Mouse (Mus musculus): Measurements from ENCODE around the gene Tead3.
"Not testable (repeated sequence)": the region's sequence is repeated elsewhere in the genome, so short reads cannot be mapped to it uniquely, and the experiment has no call there.

Tead3 gene

GRCm38 (mm10) chr17:28360531-28361277, 10.1 kb upstream of the Tead3 start:
- no peak for DNase-seq (ENCODE audit: low read depth in 2 of 2, low spot score in 2 of 2)

DNA sequence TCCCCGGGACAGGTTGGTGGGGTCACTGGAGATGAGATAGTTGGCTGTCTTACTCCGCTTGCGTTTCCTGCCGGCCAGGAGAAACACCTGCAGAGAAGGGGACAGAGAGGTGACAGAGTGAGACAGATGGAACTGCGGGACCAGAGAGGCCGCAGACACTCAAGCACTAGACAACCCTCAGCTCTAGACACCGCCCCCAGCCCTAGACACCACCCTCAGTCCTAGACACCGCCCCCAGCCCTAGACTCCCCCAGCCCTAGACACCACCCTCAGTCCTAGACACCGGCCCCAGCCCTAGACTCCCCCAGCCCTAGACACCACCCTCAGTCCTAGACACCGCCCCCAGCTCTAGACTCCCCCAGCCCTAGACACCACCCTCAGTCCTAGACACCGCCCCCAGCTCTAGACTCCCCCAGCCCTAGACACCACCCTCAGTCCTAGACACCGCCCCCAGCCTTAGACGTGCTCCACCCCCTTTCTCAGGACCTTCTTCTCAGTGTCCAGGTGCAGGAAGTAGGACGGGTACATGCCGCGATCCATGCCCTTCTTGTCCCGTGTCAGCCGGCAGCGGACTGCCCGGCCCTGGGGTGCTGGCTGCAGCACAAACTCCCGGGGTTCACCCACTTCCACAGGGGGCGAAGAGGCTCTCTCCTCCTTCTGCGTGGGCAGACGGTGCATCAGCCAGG, 8.1 kb upstream of the Tead3 start:
- DNase-seq (ENCODE audit: low read depth in 2 of 2, low spot score in 2 of 2) = not testable (repeated sequence)

- DNase-seq (ENCODE audit: low read depth in 2 of 2, low spot score in 2 of 2) = no peak
These were observed 5.3 kb upstream of the Tead3 start for GRCm38 (mm10) chr17:28355871-28356270.

DNA sequence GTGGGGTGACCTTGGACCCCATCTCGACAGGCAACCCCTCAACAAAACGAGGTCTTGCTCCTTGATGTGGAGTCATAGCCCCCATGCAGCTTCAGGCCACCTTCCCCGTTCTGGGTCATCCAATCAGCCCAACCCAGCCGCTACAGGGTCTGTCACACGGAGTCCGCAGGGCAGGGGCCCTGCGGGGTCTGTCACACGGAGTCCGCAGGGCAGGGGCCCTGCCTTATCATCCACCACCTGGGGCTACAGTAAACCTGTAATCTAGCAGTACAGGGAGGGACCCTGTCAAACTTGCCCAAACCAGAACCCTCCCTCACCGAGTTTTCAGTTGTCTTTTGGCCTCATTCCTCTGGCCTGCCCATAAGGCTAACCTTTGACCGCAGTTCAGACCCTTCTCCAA, 1.4 kb upstream of the Tead3 start:
- no peak for DNase-seq (ENCODE audit: low read depth in 2 of 2, low spot score in 2 of 2)

DNA sequence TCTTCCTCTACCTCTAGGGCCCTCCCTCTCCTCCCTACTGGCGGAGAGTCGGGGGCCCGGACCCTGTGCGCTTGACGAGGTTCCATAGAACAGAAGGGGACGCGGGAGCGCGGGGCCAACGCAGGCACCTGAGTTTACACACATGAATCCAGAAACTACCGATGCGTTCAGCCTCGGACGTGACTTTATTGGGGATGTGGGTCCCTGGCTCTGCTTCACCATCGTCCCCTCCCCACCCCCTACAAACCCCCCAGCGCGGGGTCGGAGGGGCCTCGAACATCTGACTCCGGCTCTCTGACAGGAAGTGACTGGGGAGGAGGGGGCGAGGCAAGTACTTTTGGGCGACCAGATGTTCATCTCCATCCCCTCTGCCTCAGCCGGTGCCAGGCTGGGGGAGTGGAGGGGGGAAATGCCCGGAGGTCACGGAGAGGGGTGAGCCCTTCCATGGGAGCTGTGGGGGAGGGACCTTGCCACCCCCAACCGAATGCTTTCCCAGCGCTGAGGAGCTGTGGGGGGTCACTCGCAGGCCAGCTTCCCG, 805 bp upstream of the Tead3 start:
- DNase-seq (ENCODE audit: low read depth in 2 of 2, low spot score in 2 of 2) = no peak

DNA sequence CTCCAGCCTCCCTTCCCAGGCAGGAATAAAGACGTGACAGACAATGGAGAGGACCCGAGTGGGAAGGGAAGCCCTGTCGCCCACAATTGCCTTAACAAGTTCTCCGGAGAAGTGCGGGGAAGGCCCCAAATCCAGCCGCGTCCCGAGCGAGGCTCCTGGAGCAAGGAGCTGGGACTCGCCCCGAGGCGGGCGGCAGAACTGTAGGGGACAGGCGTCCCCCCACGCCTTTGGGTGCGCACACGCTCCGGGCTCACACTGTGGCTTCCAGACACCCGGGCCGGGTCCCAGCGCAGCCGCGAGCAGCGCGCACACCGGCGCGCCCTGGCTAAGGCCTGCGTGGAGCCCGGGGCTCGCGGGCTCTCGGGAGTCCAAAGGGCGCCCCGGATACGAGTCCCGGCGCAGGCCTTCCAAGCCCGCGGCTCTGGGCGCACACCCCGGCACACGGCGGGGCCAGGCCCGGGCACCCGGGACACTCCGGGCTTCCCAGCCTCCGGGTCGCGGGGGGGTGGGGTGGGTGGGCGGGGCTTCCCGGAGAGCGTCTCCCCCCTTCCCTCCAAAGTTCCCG, 634 bp downstream of the Tead3 start:
- DNase-seq (ENCODE audit: low read depth in 2 of 2, low spot score in 2 of 2) = no peak

DNA sequence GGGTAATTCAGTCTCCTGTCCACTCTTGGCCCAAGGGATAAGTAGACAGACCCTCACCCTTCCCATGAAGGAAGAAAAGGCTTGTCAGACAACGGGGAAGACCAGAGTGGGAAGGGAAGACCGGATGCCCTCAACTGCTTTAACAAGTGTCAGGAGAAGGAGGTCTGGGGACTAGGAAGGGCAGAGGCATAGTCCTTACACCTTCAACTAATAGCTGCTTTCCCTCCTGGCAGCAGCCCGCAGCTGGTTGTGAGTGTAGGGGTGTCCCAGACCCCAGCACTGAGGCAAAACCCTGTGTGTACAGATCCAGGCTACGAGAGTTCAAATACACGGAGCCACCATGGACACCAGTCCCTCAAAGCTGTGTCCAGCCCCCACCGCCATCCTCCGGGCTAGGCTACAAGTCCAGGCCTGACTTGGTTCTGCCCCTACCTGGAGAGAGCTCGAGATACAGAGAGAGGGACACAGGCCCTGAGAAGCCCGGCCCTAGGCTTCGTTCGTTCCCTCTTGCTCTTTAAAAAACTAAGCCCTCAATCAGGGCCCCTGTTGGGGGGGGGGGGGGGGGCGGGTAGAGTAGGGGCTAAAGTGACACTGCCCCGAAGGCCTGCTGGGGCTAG, 1.2 kb downstream of the Tead3 start:
- DNase-seq (ENCODE audit: low read depth in 2 of 2, low spot score in 2 of 2) = no peak

GRCm38 (mm10) chr17:28348211-28348610, 2.4 kb downstream of the Tead3 start:
- DNase-seq (ENCODE audit: low read depth in 2 of 2, low spot score in 2 of 2) = no peak

DNA sequence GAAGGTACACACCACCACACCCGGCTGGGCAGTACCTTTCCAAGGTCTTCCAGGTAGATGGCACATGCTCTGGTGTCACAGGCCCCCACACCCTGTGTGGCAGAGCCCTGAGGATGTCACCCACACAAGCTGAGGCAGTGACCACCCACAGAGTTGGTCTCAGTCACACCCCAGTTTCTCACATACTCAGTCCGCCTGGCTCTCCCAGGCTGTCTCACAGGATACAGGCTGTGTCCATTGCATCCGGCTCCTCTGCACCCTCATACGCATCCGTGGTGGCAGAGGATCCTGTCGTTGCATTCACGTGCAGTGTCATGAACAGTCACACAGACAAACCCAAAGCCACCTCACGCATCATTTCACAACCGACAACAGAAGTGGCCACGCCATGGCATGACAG, 3.3 kb downstream of the Tead3 start:
- no peak for DNase-seq (ENCODE audit: low read depth in 2 of 2, low spot score in 2 of 2)

GRCm38 (mm10) chr17:28345882-28346281, 4.7 kb downstream of the Tead3 start:
- no peak for DNase-seq (ENCODE audit: low read depth in 2 of 2, low spot score in 2 of 2)

- no peak for DNase-seq (ENCODE audit: low read depth in 2 of 2, low spot score in 2 of 2)
These were observed 5.3 kb downstream of the Tead3 start for GRCm38 (mm10) chr17:28345271-28345721.

DNA sequence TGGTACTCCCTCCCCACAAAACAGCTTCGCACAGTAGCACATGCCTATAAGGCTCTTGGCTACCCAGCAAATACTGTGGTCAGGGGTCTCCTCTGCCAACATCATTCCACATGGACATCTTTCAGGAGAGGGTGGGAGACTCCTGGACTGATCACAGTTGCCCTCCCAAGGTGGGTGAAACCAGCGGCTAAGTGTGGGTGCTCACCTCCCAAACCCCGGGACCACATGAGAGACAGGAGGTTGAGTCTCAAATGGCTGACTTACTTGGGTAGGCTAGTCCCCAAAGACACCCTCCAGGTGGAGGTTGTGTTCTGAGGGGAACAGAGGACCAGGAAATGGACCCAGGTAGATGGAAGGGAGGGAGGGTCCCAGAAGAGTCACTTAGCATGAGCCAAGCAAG, 5.9 kb downstream of the Tead3 start:
- DNase-seq (ENCODE audit: low read depth in 2 of 2, low spot score in 2 of 2) = no peak

GRCm38 (mm10) chr17:28344050-28344607, 6.5 kb downstream of the Tead3 start:
- no peak for DNase-seq (ENCODE audit: low read depth in 2 of 2, low spot score in 2 of 2)

- no peak for DNase-seq (ENCODE audit: low read depth in 2 of 2, low spot score in 2 of 2)
These were observed 9.5 kb downstream of the Tead3 start for GRCm38 (mm10) chr17:28341091-28341490.

DNA sequence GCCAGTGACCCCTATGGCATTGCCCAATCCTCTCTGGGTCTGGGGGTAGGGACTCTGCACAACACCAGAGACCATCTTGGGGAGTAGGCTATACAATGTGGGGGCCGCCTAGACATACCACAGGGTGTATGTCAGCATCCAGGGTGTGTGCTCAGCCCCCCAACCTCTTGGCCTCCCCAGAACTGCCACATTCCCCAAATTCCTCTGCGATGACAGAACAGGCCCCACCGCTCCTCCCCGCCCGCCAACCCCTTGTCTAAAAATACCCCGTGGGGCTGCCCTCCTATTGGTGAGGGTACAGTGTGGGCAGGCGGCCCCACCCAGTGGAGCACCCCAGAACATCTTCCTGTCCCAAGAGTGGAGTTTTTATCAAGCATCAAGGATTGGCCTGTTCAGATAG, 10.0 kb downstream of the Tead3 start:
- no peak for DNase-seq (ENCODE audit: low read depth in 2 of 2, low spot score in 2 of 2)

GRCm38 (mm10) chr17:28337547-28337946, 13.1 kb downstream of the Tead3 start:
- no peak for DNase-seq (ENCODE audit: low read depth in 2 of 2, low spot score in 2 of 2)

DNA sequence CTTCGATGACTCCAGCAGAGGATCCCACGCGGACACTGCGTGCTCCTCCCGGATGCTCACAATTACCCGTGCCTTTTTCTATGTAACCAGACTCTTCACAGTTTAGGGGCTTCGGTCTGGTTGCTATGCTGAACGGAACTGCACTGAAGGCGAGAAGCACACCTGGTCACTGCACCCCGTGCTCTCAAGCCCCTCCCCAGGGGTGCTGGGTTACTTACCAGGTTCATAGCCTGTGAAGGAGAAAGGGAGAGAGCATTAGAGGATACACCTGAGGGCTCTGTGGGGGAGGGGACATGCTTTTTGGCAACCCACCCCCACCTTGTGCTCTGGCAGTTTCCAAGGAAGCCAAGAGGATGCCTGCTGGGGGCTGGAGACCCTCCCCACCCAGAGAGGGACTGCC, 15.3 kb downstream of the Tead3 start:
- no peak for DNase-seq (ENCODE audit: low read depth in 2 of 2, low spot score in 2 of 2)

- DNase-seq (ENCODE audit: low read depth in 2 of 2, low spot score in 2 of 2) = no peak
These were observed 17.6 kb downstream of the Tead3 start for GRCm38 (mm10) chr17:28332915-28333546.

GRCm38 (mm10) chr17:28332113-28332914, 18.3 kb downstream of the Tead3 start:
- DNase-seq (ENCODE audit: low read depth in 2 of 2, low spot score in 2 of 2) = no peak

All from CD8-positive naive resting alpha-beta T cell, adult 2 months (primary cell).